Mouse (Mus musculus): Measurements from ENCODE around the gene Asl. TPM values are rescaled to one million over a fixed set of nuclear protein-coding genes. Genes with fewer than 3 reads are reported as not detected.

The Asl gene
- polyA plus RNA-seq, 1 experiment = 40.4 TPM

GRCm38 (mm10) chr5:130048786-130049520 is 19.9 kb upstream of the Asl start:
- Histone ChIP-seq H3K27ac (ENCODE audit: control insufficient read depth, insufficient read depth, low read length) (no peak overlapping the region), H3K27me3 (ENCODE audit: control insufficient read depth, insufficient read depth, low read length) (no peaks in the 10 kb centered on the region), H3K4me3 (ENCODE audit: control insufficient read depth, insufficient read depth, low read length) (no peak overlapping the region), H3K4me1 (replicated peaks; ENCODE audit: control insufficient read depth, insufficient read depth, low read length) (no peaks in the 10 kb centered on the region), H3K36me3 (ENCODE audit: control insufficient read depth, insufficient read depth, low read length) (peaks cover 41% of the 10 kb centered on the region)
- no peak for DNase-seq
- WGBS = 93% methylated on average over 15 of the region's 15 CpGs
- TF ChIP-seq POLR2A (IDR thresholded peaks at IDR 0.05; ENCODE audit: control insufficient read depth, extremely low read depth, insufficient read depth, low read length, poor library complexity) (no peak), CTCF (IDR thresholded peaks at IDR 0.05; ENCODE audit: borderline replicate concordance, control insufficient read depth, extremely low read depth, insufficient read depth, low read length, poor library complexity) (no peak)

- Histone ChIP-seq H3K27me3 (ENCODE audit: control insufficient read depth, insufficient read depth, low read length) (no peaks in the 10 kb centered on the region), H3K27ac (ENCODE audit: control insufficient read depth, insufficient read depth, low read length) (no peak overlapping the region), H3K4me1 (replicated peaks; ENCODE audit: control insufficient read depth, insufficient read depth, low read length) (no peaks in the 10 kb centered on the region), H3K4me3 (ENCODE audit: control insufficient read depth, insufficient read depth, low read length) (no peak overlapping the region), H3K36me3 (ENCODE audit: control insufficient read depth, insufficient read depth, low read length) (peaks cover 51% of the 10 kb centered on the region)
- DNase-seq = no peak
- TF ChIP-seq CTCF (IDR thresholded peaks at IDR 0.05; ENCODE audit: borderline replicate concordance, control insufficient read depth, extremely low read depth, insufficient read depth, low read length, poor library complexity) (peak; percentile 70; the same call in 1 of the 2 replicates), POLR2A (IDR thresholded peaks at IDR 0.05; ENCODE audit: control insufficient read depth, extremely low read depth, insufficient read depth, low read length, poor library complexity) (no peak)
- 91% methylated on average over 6 of the region's 6 CpGs for WGBS
These were observed 18.0 kb upstream of the Asl start for GRCm38 (mm10) chr5:130047013-130047412.

DNA sequence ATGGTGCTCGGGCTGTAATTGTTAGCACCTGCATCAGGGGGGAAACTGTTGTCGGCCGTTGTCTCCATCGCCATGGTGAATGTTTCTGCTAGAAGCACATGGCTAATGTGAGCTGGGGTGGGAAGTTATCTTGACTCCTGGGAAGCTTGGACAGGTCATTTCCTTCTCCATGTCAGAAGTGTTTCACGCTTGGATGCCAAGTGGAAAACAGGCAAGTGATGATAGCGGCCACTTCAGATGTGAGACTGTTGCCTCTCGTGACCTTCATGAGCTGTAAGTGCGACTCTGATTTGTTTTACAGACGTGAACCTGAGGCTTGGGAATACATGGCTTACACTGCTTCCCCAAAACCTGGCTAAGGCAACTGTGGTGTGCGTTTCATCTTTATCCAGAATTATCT is 17.5 kb upstream of the Asl start:
- H3K36me3 ChIP-seq (ENCODE audit: control insufficient read depth, insufficient read depth, low read length) = peaks cover 51% of the 10 kb centered on the region
- H3K4me3 ChIP-seq (ENCODE audit: control insufficient read depth, insufficient read depth, low read length) = no peak overlapping the region
- TF ChIP-seq POLR2A (IDR thresholded peaks at IDR 0.05; ENCODE audit: control insufficient read depth, extremely low read depth, insufficient read depth, low read length, poor library complexity) (no peak), CTCF (IDR thresholded peaks at IDR 0.05; ENCODE audit: borderline replicate concordance, control insufficient read depth, extremely low read depth, insufficient read depth, low read length, poor library complexity) (no peak)
- no peaks in the 10 kb centered on the region for H3K4me1 ChIP-seq (replicated peaks; ENCODE audit: control insufficient read depth, insufficient read depth, low read length)
- H3K27me3 ChIP-seq (ENCODE audit: control insufficient read depth, insufficient read depth, low read length) = no peaks in the 10 kb centered on the region
- no peak for DNase-seq
- WGBS = 97% methylated on average over 10 of the region's 10 CpGs
- no peak overlapping the region for H3K27ac ChIP-seq (ENCODE audit: control insufficient read depth, insufficient read depth, low read length)

DNA sequence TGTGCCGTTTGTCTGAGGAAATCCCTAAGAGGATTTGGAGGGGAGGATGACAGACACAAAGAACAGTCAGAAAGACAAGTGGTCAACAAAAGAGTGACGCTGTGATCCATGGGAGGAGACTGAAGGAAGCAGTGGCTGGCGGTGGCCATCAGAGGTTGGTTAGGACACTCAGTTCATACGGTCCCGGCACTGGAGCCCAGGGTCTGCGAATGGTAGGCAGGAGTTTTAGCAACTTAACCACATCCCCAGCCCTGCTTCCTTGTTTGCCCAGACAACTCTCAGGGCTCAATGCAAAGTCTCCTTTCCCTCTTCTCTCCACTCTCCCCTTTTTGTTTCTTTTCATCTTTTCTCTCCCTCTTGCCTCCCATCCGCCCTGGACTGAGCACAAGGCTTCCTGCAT is 17.1 kb upstream of the Asl start:
- 96% methylated on average over 7 of the region's 7 CpGs for WGBS
- peaks cover 49% of the 10 kb centered on the region for H3K36me3 ChIP-seq (ENCODE audit: control insufficient read depth, insufficient read depth, low read length)
- no peak overlapping the region for H3K27ac ChIP-seq (ENCODE audit: control insufficient read depth, insufficient read depth, low read length)
- H3K4me3 ChIP-seq (ENCODE audit: control insufficient read depth, insufficient read depth, low read length) = no peak overlapping the region
- no peak for TF ChIP-seq CTCF (IDR thresholded peaks at IDR 0.05; ENCODE audit: borderline replicate concordance, control insufficient read depth, extremely low read depth, insufficient read depth, low read length, poor library complexity)
- TF ChIP-seq POLR2A (IDR thresholded peaks at IDR 0.05; ENCODE audit: control insufficient read depth, extremely low read depth, insufficient read depth, low read length, poor library complexity) = no peak
- H3K4me1 ChIP-seq (replicated peaks; ENCODE audit: control insufficient read depth, insufficient read depth, low read length) = no peaks in the 10 kb centered on the region
- no peak for DNase-seq
- no peaks in the 10 kb centered on the region for H3K27me3 ChIP-seq (ENCODE audit: control insufficient read depth, insufficient read depth, low read length)

DNA sequence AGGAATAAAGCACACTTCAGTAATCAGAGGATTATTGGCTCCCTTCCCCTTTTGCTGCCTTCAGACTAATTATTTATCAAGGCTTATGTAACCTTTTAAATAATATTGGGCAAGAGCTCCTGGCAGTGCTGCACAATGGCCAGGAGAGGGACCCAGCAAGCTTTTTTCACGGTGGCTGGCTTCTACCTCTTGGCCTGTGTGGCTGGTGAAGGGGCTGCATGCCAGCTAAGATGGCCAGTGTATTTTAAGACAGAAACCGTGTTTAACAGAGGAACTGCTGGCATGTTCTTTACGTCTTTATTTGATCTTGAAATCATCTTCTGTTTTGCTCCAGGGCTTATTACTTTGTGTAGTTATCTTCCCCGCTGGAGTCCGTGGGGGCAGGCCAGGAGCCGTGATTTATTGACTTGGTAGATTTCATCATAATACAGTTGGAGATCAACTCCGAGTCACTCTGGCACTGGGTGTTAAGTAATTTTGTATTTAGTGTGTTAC is 15.2 kb upstream of the Asl start:
- DNase-seq = no peak
- peaks cover 50% of the 10 kb centered on the region for H3K36me3 ChIP-seq (ENCODE audit: control insufficient read depth, insufficient read depth, low read length)

GRCm38 (mm10) chr5:130043741-130044140 is 14.7 kb upstream of the Asl start:
- Histone ChIP-seq H3K4me1 (replicated peaks; ENCODE audit: control insufficient read depth, insufficient read depth, low read length) (no peaks in the 10 kb centered on the region), H3K4me3 (ENCODE audit: control insufficient read depth, insufficient read depth, low read length) (no peak overlapping the region), H3K36me3 (ENCODE audit: control insufficient read depth, insufficient read depth, low read length) (peaks cover 45% of the 10 kb centered on the region), H3K27me3 (ENCODE audit: control insufficient read depth, insufficient read depth, low read length) (no peaks in the 10 kb centered on the region), H3K27ac (ENCODE audit: control insufficient read depth, insufficient read depth, low read length) (no peak overlapping the region)
- no peak for TF ChIP-seq CTCF (IDR thresholded peaks at IDR 0.05; ENCODE audit: borderline replicate concordance, control insufficient read depth, extremely low read depth, insufficient read depth, low read length, poor library complexity)
- DNase-seq = no peak
- 100% methylated on average over 3 of the region's 3 CpGs for WGBS

More for the DNA sequence above, 15.2 kb upstream of the Asl start:
- H3K27me3 ChIP-seq (ENCODE audit: control insufficient read depth, insufficient read depth, low read length) = no peaks in the 10 kb centered on the region
- H3K4me3 ChIP-seq (ENCODE audit: control insufficient read depth, insufficient read depth, low read length) = no peak overlapping the region
- no peak overlapping the region for H3K27ac ChIP-seq (ENCODE audit: control insufficient read depth, insufficient read depth, low read length)
- no peaks in the 10 kb centered on the region for H3K4me1 ChIP-seq (replicated peaks; ENCODE audit: control insufficient read depth, insufficient read depth, low read length)
- 85% methylated on average over 7 of the region's 7 CpGs for WGBS
- no peak for TF ChIP-seq POLR2A (IDR thresholded peaks at IDR 0.05; ENCODE audit: control insufficient read depth, extremely low read depth, insufficient read depth, low read length, poor library complexity)
- no peak for TF ChIP-seq CTCF (IDR thresholded peaks at IDR 0.05; ENCODE audit: borderline replicate concordance, control insufficient read depth, extremely low read depth, insufficient read depth, low read length, poor library complexity)

Data from thymus, adult 2 months (tissue).